Mouse (Mus musculus) hindbrain, embryonic 12.5 days (tissue): ENCODE measurements around the gene Wdr95. TPM values are rescaled to one million over a fixed set of nuclear protein-coding genes. Genes with fewer than 3 reads are reported as not detected.

Experiments
- ATAC-seq: fragments of 200-750 bp; cut with Nextera tagmentation; 2 replicates; pipeline ENCODE4 v1.8.0; 2017; ENCODE audit warnings: moderate TSS enrichment; ENCODE audit not compliant: low FRiP score
- H3K27ac ChIP-seq: fragments of 300-500 bp; sonication (generic); 2 replicates; pipeline ENCODE4 v1.5.1; 2016; ENCODE audit warnings: mild to moderate bottlenecking
- H3K27me3 ChIP-seq: fragments of 300-500 bp; sonication (generic); 2 replicates; pipeline ENCODE4 v1.6.1; 2016; ENCODE audit warnings: mild to moderate bottlenecking
- H3K36me3 ChIP-seq: fragments of 300-500 bp; sonication (generic); 2 replicates; pipeline ENCODE4 v1.6.1; 2016; ENCODE audit warnings: mild to moderate bottlenecking
- H3K4me1 ChIP-seq: fragments of 300-500 bp; sonication (generic); 2 replicates; pipeline ENCODE4 v1.6.1; 2016
- H3K4me2 ChIP-seq: fragments of 300-500 bp; sonication (generic); replicated peaks from 2 replicates; pipeline ENCODE4 v1.6.1; 2016; ENCODE audit warnings: mild to moderate bottlenecking
- H3K4me3 ChIP-seq: fragments of 300-500 bp; sonication (generic); 2 replicates; pipeline ENCODE4 v1.5.1; 2016; ENCODE audit warnings: mild to moderate bottlenecking
- H3K9ac ChIP-seq: fragments of 300-500 bp; sonication (generic); 2 replicates; pipeline ENCODE4 v1.6.1; 2016; ENCODE audit warnings: mild to moderate bottlenecking, moderate library complexity
- H3K9me3 ChIP-seq: fragments of 300-500 bp; sonication (generic); replicated peaks from 2 replicates; pipeline ENCODE4 v1.6.1; 2016; ENCODE audit warnings: mild to moderate bottlenecking
- WGBS: fragments of 180-500 bp; shearing (Covaris S2); methylation state at CpG from one replicate; pipeline ENCODE4 v1.1.7; 2016; 5-methylcytosine and 5-hydroxymethylcytosine counted together
- polyA plus RNA-seq: library from polyadenylated mRNA; unstranded; fragments of >200 nt; fragmentation: Nextera tagmentation; extraction: Ambion mirVana; gene quantifications from 2 replicates; pipeline ENCODE4 v1.2.1, GENCODE M21; 2016

The Wdr95 gene
- polyA plus RNA-seq, 1 experiment from 2014 or later: not detected

- H3K27ac ChIP-seq: no peak overlapping the region
- H3K36me3 ChIP-seq: peaks cover 71% of the 10 kb centered on the region
Measured at GRCm38 (mm10) chr5:149616817-149617216, 88.3 kb downstream of the Wdr95 start.

DNA sequence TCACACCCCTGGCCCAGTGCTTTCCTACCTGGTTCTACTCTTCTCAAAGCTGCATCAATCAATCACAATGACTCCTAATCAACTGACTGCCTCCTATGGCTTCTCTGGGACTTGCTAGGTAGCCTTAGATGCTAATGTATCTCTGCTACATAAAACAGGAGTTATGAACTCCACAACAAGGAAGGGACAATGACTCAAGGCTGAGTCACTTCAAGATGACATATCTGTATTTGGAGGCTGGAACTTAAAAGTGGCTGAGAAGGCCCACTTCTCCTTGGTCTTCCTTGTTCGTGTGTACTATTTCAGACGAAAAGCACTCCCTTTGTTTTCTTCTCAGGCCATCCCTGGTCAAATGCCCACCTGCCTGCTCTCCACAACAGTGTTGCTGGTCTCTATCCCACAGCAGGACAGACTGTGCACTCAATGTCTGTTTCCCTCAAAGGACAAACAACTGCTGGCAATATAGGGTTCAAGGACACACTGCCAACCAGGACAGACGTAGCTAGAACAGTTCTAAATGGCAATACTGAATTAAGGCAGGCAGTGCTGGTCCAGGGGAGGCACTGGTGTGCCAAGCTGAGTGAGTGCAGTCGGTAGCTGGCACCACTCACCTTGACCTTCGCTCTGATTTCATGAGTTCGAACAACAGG, 89.4 kb downstream of the Wdr95 start:
- 88% methylated on average over 6 of the region's 6 CpGs for WGBS
- no peaks in the 10 kb centered on the region for H3K9me3 ChIP-seq
- H3K27ac ChIP-seq: no peak overlapping the region
- H3K4me3 ChIP-seq: no peak overlapping the region
- peaks cover 2% of the 10 kb centered on the region; the same call in 1 of the 2 replicates for H3K4me1 ChIP-seq
- H3K27me3 ChIP-seq: no peaks in the 10 kb centered on the region
- ATAC-seq: no peak
- H3K4me2 ChIP-seq: no peak overlapping the region
- peaks cover 81% of the 10 kb centered on the region for H3K36me3 ChIP-seq
- no peak overlapping the region for H3K9ac ChIP-seq

More at GRCm38 (mm10) chr5:149616817-149617216, 88.3 kb downstream of the Wdr95 start:
- Histone ChIP-seq H3K27me3 (no peaks in the 10 kb centered on the region), H3K9ac (no peak overlapping the region), H3K4me3 (no peak overlapping the region), H3K9me3 (no peaks in the 10 kb centered on the region), H3K4me2 (no peak overlapping the region), H3K4me1 (peaks cover 12% of the 10 kb centered on the region)
- ATAC-seq: no peak
- WGBS: 85% methylated on average over 10 of the region's 10 CpGs

- Histone ChIP-seq H3K36me3 (peaks cover 95% of the 10 kb centered on the region), H3K27ac (no peak overlapping the region), H3K9ac (no peak overlapping the region), H3K27me3 (no peaks in the 10 kb centered on the region), H3K4me2 (no peak overlapping the region), H3K9me3 (no peaks in the 10 kb centered on the region), H3K4me3 (no peak overlapping the region), H3K4me1 (no peaks in the 10 kb centered on the region)
- WGBS: 69% methylated on average over 7 of the region's 7 CpGs
- ATAC-seq: no peak
Measured at GRCm38 (mm10) chr5:149622152-149622551, 93.7 kb downstream of the Wdr95 start.

DNA sequence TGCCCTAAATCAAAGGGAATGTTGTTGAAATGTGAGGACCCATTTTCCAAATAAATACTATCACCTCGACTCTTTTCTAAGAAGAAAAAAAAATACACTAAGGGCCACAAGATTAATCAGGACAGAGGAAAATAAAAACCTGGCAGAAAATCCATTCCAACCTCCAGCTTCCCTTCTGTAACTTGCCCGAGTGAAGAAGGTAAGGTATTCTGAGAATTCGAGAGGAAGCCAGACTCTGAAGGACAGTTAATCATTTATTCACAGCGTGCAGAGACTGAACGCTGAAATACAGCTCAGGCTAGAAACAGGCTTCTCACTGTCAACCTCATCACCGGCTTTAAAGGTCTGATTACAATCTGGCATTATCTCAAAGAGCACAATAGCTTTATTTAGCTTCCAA, 94.2 kb downstream of the Wdr95 start:
- peaks cover 95% of the 10 kb centered on the region for H3K36me3 ChIP-seq
- H3K27me3 ChIP-seq: no peaks in the 10 kb centered on the region
- 66% methylated on average over 6 of the region's 6 CpGs for WGBS
- H3K4me3 ChIP-seq: no peak overlapping the region
- no peaks in the 10 kb centered on the region for H3K9me3 ChIP-seq
- H3K4me1 ChIP-seq: no peaks in the 10 kb centered on the region
- ATAC-seq: no peak
- no peak overlapping the region for H3K27ac ChIP-seq
- H3K4me2 ChIP-seq: no peak overlapping the region
- no peak overlapping the region for H3K9ac ChIP-seq

DNA sequence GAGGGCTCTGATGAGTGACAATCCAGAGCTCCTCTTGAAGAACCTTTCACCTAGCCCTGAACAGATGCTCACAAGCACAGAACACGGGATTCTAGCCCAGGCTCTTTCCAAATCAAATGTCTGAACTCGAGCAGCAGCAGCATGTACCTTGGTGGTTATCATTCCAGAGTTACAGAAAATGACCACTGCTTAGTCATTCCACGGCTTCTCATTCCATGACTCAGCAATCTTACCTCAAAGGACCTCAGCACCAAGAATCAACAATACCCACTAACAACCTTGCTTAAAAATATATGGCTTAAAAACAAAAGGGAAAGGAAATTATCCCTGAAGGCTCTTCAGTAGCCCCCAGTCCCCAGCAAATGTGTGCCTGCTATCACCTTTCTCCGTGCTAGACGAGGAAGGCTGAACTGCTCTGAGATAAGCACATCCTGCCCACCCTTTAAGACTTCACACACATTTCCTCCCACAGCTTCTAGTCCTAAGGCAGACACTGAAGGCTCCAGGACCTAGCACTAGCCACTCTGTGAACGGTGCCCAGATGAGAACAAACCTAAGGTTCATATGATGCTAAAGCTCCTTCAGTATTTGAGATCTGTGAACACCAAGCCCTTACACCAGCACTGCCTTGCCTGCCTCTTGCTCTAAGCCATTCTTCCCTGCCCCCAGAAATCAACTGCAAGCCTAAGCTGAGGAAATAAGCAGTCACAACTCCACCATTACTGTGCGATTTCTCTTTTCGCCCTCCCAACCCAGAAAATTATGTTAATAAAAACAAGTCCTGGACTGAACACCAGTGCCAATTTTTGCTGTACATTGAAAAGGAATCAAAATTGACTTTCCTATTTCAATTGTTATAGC, 95.6 kb downstream of the Wdr95 start:
- Histone ChIP-seq H3K9me3 (no peaks in the 10 kb centered on the region), H3K4me1 (no peaks in the 10 kb centered on the region), H3K36me3 (peaks cover 94% of the 10 kb centered on the region), H3K9ac (no peak overlapping the region), H3K4me2 (no peak overlapping the region), H3K27me3 (no peaks in the 10 kb centered on the region), H3K27ac (0 out of 2 replicates have a peak overlapping the region, but pooled peaks have one; percentile 4), H3K4me3 (no peak overlapping the region)
- 83% methylated on average over 8 of the region's 8 CpGs for WGBS
- ATAC-seq: no peak

DNA sequence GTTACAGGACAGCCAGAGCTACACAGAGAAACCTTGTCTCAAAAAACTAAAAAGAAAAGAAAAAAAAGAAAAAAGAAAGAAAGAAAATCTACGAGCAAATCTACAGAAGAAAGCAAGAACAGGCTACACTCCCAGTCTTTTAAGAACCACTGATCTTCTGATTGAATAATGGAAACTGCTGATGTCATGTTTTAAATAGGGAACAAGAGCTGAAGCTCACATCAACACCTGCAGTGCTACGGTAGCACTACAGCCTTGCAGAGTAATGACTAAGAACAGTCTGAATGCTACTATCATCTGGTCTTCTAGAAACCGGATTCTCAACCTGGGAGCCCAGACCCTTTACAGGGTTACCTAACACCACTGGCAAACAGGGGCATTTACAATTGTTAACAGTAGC, 97.1 kb downstream of the Wdr95 start:
- no peak for ATAC-seq
- 90% methylated on average over 3 of the region's 3 CpGs for whole genome bisulfite sequencing

DNA sequence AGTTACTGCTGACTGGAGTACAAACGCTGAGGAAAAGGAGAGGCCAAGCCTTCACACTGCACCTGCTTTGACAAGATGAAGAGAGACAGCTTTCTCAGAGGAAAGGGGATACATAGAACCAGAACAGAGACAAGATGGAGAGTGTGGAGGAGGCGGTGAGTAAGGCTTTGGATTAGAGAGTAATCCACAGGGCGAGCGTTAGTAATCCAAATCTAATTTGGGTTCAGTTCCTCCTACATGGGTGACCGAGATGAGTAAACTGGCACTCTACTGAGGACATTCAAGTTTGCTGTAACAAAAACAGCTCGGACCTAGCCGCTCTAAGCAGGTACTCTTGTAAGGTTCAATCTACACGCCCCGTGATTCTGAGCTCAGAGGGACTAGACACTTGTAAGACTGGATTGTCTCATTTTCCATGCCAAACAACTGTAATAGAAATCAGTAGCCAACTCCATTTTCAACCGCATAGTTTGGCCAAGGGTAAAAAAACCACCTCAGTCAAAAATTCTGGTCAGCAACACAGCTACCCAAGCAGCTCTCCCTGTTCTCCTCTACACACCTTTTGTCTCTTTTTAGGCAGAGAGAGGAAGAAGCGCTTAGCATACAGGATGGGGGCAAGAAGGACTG, 106.0 kb downstream of the Wdr95 start:
- H3K27ac ChIP-seq: no peak overlapping the region

More for the DNA sequence above, 97.1 kb downstream of the Wdr95 start:
- no peak overlapping the region for H3K9ac ChIP-seq
- H3K9me3 ChIP-seq: no peaks in the 10 kb centered on the region
- peaks cover 95% of the 10 kb centered on the region for H3K36me3 ChIP-seq
- H3K27me3 ChIP-seq: no peaks in the 10 kb centered on the region
- no peak overlapping the region for H3K4me2 ChIP-seq
- H3K4me1 ChIP-seq: no peaks in the 10 kb centered on the region
- no peak overlapping the region for H3K27ac ChIP-seq
- no peak overlapping the region for H3K4me3 ChIP-seq

DNA sequence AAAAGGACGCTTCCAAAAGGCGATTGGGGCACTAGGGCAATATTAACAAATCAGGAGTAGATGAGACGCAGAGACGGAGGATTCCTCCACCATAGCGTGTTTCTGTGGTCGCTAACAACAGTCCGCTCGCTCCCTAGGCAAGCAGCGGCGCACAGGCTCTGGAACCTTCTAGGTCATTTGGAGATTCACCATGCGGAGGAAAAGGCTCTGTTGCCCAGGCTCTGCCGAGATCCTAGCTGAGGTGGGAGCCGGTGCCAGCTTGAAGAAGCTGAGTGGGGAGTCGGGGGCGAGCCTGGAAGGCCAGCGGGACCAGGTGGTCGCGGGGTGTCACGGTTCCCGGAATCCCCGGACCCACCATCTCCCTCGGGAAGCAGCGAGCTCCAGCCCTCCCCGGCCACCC, 107.1 kb downstream of the Wdr95 start:
- Histone ChIP-seq H3K27ac (peak overlapping the region; percentile 88), H3K4me2 (peak overlapping the region; percentile 93), H3K27me3 (no peaks in the 10 kb centered on the region), H3K9ac (peak overlapping the region; percentile 77), H3K9me3 (no peaks in the 10 kb centered on the region), H3K4me1 (peaks cover 18% of the 10 kb centered on the region), H3K36me3 (peaks cover 29% of the 10 kb centered on the region), H3K4me3 (peak overlapping the region; percentile 74)
- 2% methylated on average over 24 of the region's 24 CpGs for WGBS
- no peak; the same call in 1 of the 2 replicates for ATAC-seq

More for the DNA sequence above, 106.0 kb downstream of the Wdr95 start:
- Histone ChIP-seq H3K4me2 (peak overlapping the region; percentile 93), H3K4me1 (peaks cover 18% of the 10 kb centered on the region), H3K9me3 (no peaks in the 10 kb centered on the region), H3K36me3 (peaks cover 40% of the 10 kb centered on the region), H3K4me3 (peak overlapping the region; percentile 74), H3K27me3 (no peaks in the 10 kb centered on the region), H3K9ac (peak overlapping the region; percentile 77)
- ATAC-seq: no peak
- WGBS: 79% methylated on average over 11 of the region's 11 CpGs

DNA sequence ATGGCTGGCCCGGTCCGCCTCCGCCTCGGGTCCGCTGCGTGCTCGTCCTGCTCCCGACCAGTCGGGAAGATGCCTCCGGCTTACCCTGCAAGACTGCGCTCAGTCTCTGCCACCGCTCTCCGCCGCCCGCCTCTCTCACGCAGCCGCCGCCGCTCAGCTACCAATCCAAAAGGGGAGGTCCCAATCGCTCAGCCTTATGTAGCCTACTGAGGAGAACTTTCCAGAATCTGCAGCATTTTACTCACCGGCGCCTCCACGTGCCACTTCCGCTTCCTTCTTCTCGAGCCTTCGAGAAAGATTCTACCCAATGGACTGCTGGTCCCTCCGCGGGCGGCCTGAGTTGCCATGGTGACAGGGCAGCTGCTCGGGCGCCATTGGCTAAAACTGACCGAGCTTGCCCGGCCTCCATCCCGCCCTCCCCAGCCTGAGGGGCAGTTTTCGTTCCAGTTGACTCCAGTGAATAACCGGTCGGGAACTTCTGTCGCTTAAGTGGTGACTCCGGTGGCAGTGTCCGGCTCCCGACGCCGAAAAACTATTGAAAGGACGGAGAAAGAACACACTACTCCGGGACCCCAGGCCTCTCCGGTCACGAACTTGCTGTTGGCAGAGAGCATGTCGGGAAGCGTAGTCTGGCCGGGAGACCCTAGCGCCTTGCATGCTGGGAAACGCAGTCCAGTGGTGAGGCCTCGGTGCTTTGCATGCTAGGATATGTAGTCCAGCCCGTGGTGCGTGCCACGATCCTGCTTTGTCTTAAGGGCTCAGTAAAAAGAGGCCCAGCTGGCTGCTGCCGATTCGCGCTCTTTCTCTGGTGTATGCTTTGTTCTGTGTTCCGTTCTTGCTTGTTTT, 107.8 kb downstream of the Wdr95 start, which contains the start of gene Hsph1:
Gene Hsph1 (minus strand): TSS at position 302 of the 846 bp plus-strand sequence.
- no peaks in the 10 kb centered on the region for H3K27me3 ChIP-seq
- peak within 1 kb of the TSS; percentile 74 for H3K4me3 ChIP-seq
- H3K27ac ChIP-seq: peak within 1 kb of the TSS; percentile 88
- peak within 1 kb of the TSS; percentile 93 for H3K4me2 ChIP-seq
- peak within 1 kb of the TSS; percentile 77 for H3K9ac ChIP-seq
- H3K9me3 ChIP-seq: no peaks in the 10 kb centered on the region
- under 1% methylated on average over 60 of the region's 60 CpGs for WGBS
- H3K4me1 ChIP-seq: peaks cover 18% of the 10 kb centered on the region
- H3K36me3 ChIP-seq: peaks cover 22% of the 10 kb centered on the region
- peak; percentile 99 for ATAC-seq

DNA sequence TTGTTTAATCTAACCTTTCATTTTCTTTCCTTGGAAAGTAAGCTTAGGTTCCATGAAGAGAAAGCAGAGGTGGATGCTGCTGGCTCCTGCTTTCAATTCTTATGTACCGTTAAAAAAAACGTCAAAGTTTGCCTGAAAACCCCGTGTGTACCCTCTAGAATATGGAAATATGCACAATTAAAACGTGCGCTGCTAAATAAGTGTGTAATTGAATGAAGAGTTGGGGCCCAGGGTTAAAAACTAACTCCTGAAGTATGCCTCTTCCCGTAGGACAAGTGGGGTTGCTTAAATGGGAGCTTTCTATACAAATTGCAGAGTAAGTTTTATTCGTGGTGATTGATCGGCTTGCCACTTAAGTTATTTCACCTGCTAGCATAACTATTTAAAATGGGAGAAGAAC, 108.8 kb downstream of the Wdr95 start:
- Histone ChIP-seq H3K9ac (peak overlapping the region; percentile 41; the same call in 1 of the 2 replicates), H3K36me3 (peaks cover 12% of the 10 kb centered on the region), H3K4me2 (peak overlapping the region; percentile 93), H3K9me3 (no peaks in the 10 kb centered on the region), H3K27ac (no peak overlapping the region), H3K4me1 (peaks cover 18% of the 10 kb centered on the region), H3K4me3 (no peak overlapping the region; the same call in 1 of the 2 replicates), H3K27me3 (no peaks in the 10 kb centered on the region)
- WGBS: 59% methylated on average over 8 of the region's 8 CpGs
- ATAC-seq: no peak

GRCm38 (mm10) chr5:149641277-149641892, 112.9 kb downstream of the Wdr95 start:
- Histone ChIP-seq H3K4me1 (peaks cover 3% of the 10 kb centered on the region; the same call in 1 of the 2 replicates), H3K4me3 (no peak overlapping the region), H3K9me3 (no peaks in the 10 kb centered on the region), H3K9ac (no peak overlapping the region), H3K27me3 (no peaks in the 10 kb centered on the region), H3K36me3 (no peaks in the 10 kb centered on the region), H3K27ac (no peak overlapping the region), H3K4me2 (no peak overlapping the region)
- WGBS: 90% methylated on average over 8 of the region's 8 CpGs
- no peak for ATAC-seq
